Mouse (Mus musculus) large intestine, adult 2 months (tissue): ENCODE measurements at regions not wholly inside any gene's neighbourhood (a gene's known extent, or its start where the extent isn't known, plus 50 kb on each side); places are given as distances from the start of the nearest gene placed in this dataset.
"Not testable (repeated sequence)": the region's sequence is repeated elsewhere in the genome, so short reads cannot be mapped to it uniquely, and the experiment has no call there.

Experiments used
- DNase-seq: peaks from one replicate; pipeline ENCODE4 v3.0.0-alpha.2; 2012; ENCODE audit warnings: low read depth, low spot score
- WGBS: fragments of 180-500 bp; shearing (Covaris S2); methylation state at CpG from one replicate; pipeline ENCODE4 v1.1.7; 2018; 5-methylcytosine and 5-hydroxymethylcytosine counted together

DNA sequence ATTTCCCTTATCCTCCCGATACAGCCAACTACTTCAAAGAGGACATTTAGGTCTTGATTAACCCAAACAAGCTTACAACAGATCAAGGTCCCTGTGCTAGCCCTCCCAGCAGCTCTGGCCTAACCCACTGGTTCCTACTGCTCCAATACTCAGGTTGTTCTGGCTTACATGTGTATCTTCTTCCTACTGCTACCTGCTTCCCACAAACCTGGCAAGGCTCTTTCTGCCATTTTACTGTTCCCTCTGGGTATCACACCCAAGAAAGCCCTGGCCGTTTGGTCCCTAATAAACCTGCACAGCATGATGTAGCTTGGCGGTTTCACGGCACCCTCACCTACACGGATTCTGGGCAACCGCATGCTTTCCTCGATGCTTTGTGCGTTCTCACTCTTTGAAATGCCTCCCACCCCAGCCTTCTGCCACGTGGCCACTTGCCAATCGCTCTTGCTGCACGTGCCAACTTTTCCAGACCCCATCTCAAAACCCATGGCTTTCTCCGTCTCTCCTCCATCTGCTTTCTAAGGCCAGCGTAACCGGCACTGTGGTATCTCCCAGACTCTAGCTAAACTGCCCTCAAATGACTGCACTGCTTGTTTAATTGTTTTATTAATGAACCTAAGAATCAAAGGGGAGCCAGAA is 758.4 kb upstream of the Map3k7 start:
- no peak for DNase-seq
- 82% methylated on average over 14 of the region's 14 CpGs for WGBS

DNA sequence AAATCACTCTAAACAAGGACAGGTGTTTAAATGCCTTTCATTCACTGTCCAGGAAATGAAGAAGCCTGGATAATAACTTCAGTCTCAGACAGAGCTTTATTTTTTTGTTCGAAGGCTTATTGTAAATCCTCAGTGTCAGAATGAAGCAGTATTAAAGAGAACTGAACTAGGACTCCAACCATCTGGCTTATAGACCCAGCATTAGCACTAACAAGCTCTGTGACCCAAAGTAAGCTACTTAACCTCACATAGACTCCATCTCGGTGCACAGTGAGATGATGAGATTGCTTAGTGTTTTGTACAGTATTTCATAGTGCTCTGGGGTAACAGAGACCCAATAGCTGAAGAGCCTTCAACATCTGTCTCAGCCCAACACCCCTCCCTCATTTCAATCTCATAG is 738.2 kb upstream of the Map3k7 start:
- no peak for DNase-seq
- WGBS, result 45% methylated on average over 2 of the region's 2 CpGs

DNA sequence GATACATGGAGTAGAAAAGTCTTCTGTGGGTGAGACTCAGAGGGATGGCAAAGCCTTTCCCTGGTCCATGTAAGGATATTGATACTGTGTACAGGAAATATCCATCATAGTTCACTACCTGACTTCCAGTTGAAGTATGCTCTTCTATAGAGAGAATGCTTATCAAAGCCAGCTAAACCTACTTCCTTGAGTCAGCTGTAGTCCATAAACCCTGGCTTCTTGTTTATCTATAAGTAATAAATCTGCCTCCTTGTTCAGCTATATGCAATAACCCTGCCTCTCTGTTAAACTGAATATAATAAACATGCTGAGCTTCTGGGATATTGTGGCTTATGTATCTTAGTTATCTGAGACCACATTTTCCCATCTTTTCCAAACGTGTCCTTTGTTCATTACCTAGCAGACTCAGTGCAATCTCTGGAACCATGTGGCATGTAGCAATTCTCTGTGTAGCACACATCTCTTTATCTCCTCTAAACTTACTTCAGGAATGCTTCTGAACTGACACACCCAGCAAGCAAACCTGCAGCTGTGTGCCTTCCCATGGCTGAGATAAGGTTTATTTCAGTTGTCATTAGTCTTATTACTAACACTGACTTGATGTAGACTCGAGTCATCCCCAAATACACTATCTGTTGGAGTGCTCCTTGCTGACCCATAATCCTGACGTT is 694.9 kb upstream of the Map3k7 start:
- no peak for DNase-seq
- 19% methylated on average over 3 of the region's 3 CpGs for WGBS

DNA sequence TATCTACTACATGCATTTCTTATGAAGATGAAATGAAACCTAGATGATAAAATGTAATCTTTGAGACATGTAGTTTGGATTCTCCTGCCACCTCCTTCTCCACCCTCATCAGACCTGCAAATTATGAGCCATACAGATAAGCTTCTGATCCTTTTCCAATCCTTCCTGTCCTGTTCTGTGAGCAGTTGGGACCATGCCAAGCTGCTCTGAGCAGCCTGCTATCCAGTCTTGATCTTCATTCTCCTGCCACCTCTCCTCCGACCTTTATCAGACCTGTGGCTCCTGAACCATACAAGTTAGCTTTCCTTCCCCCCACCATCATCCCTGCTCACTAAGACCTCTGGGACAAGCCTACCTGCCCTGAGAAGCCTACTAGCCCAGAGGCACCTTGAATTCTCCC is 689.8 kb upstream of the Map3k7 start:
- no peak for DNase-seq
- 67% methylated on average over 1 of the region's 1 CpGs for WGBS

DNA sequence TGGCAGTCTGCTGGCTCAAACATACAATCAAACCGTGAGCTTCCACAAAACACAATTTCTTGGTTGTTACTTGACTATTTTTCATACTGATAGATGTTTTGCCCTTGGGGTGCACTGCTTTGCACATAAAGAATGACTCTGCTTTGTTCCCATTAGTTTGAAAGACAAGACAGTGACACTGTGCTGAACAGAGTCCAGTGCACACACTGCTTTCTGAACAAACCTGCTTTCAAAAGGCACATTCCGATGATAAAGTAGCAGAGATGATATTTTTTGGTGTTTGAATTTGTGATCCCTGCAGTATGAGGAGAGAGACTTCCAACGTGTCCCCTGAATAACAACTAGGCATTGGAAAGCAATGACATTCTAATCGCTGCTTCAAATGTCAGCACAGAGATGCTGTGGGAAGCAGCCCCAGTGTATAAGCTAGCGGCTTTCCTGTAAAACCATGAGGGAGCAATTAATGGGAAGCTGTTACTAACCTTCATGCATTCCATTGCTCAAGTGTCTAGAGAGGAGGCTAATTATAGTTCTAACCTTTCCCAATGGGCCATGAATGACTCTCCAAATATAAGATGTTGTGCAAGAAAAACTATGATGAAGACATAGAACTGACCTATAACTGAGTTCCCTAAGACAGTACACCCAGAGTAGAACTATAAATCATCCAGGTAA is 673.5 kb upstream of the Map3k7 start:
- DNase-seq, result no peak
- WGBS, result 68% methylated on average over 5 of the region's 5 CpGs

DNA sequence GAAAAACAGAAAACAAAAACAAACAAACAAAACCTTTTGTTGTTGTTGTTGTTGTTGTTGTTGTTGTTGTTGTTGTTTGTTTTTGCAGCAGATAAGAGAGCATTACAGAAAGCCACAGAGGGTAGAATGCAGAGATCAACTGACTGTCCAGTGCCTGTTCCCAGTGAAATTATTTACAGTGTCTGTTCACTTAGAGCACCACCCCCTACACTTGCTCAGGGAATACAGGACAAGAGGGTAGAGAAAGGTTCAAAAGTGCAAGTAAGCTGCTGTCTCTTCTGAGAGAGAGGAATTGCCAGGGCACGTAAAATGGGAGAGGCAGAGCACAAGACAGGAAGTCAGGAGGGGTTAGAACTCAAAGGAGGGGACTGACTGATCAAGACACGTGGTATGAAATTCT is 670.1 kb upstream of the Map3k7 start:
- WGBS, result 33% methylated on average over 2 of the region's 2 CpGs
- DNase-seq, result no peak

DNA sequence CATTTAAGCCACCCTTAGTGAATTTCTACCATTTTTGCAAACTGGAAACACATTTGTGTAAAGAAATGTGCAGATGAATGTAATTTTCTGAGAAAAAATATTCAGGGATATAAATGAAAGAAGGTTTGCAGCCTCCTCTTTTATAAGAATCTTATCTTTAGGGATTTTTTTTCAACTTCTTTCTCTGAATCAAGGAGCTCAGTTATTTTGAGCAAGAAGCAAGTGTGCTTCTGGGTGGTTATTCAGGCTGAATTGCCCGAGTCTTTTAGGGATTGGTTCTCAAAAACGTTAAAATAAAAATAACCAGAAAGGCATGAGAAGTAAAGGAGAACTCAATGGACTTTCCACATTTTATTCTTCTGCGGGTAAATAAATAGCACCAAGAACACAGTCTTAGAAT is 666.0 kb upstream of the Map3k7 start:
- WGBS, result 80% methylated on average over 3 of the region's 3 CpGs

DNA sequence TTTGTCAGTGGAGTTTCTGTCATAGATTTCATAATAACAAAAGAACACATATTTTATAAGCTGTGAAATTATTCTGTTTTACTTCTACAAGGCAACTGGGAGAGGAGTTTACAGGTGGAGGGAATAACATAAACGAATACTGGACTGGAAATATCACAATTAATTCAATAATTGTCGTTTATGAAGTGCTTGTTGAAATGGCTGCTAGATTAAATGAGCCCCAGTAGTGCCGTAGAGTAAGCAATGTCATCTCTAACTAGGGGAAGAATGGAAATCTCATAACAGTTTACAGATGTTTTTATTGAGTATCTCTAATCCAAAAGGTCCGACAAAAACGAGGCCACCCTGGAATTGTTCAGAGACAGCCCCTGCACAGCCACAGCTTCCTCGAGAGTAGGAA is 644.6 kb upstream of the Map3k7 start:
- DNase-seq, result no peak
- WGBS, result 50% methylated on average over 6 of the region's 6 CpGs

More for the DNA sequence above, 666.0 kb upstream of the Map3k7 start:
- no peak for DNase-seq

DNA sequence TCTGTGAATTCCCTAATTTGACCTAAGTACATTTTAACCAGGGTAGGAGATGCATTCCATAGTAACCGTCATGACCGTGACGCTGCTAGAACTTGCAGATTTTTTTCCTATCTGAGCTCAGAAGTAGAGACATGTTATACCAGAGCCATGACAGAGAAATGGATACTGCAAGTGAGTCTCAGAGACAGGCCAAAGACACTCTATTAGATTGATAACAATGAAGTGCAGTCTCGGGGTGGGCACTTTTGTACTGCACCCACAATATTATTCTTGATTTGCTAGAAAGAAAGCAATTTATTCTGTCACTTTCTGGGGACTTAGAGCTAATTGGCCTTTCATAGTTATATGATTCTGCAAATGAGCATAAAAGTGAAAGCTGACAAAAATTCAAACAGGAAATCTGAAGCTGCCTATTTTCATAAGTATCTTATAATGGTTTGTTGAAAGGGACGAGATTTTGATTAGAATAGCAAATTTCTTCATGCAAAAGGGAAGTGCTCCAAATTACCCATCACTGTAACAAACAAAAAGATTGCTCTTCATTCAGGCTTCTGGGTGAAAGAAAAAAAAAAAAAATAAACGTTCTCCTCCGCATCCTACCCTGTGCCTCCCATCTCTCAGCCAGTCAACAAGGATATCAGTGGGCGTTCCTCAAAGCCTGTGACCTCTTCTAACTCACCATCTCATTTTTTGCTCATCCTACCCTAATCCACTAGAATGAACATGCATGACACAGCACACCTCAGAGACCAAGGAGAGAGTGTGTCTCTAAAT is 643.0 kb upstream of the Map3k7 start:
- DNase-seq, result no peak
- WGBS, result 60% methylated on average over 8 of the region's 8 CpGs

DNA sequence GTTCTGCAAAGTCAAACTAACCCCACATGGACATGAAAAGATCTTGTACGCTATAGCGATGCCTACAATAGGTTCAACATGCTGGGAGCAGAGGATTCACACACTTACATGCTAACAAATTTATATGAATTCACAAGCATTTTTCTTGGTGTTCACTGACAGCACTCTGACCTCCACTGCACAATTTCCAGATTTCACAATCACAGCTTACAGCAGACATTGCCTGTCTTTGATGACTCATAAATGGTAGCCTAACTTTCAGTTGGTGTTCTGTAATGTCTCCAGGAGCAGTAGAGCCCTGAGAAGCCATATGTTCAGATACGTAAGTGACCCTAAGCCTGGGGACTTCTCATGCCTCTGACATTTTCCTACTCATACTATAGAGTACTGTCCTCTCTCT is 640.1 kb upstream of the Map3k7 start:
- WGBS, result 92% methylated on average over 3 of the region's 3 CpGs
- DNase-seq, result no peak

DNA sequence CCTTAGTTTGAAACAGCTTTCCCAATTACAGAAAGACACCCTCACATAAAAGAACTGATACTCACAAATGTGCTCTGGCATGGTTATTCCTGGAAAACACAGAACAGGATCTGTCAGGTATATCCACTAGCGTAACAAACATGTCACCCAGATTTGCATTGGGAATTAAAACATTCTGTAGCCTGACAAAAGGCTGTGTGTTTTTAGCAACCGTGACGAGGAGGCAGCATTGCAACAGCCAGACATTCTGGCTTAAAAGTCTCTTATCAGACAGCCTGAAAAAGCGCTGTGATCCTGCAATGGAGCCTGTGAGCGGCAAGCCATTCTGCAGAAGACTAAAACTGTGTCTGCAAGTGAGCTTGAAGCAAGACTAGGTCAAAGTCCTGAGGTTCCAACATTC is 635.1 kb upstream of the Map3k7 start:
- no peak for DNase-seq
- WGBS, result 78% methylated on average over 5 of the region's 5 CpGs

DNA sequence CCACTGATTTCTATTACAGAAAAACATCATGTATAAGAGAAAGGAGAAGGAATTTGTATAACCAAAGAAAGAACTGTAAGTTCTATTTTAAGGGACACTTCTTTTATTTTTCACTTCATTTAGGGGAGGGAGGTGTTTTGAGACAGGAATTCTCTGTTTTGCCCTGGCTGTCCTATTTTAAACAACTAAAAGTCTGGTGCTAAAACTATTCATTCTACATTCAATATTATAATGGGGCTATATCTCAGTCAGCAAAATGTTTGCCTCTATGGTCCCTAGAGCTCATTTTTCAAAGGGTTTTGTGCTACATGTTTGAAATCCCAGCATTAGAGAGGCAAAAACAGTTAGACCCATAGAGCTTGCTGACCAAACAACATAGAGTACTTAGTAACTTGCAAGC is 632.8 kb upstream of the Map3k7 start:
- no peak for DNase-seq

DNA sequence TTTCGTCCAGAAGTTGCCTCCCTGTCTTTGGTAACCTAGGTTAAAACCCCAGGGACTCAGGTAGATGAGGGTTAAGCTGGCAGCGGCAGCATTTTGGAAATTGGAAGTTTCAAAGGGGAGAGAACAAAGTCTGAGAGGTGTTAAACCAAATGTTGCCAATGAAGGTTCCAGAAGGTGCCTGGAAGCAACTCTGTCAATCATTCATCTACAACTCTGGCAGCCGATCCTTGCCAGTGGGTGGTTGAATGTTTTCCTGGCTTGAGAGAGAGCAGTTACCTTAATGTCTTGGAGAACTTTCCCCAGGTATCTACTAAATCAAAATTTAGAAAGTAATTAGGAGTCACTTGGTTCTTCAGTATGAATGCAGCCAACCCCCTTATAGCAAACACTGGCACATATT is 628.2 kb upstream of the Map3k7 start:
- 80% methylated on average over 3 of the region's 3 CpGs for WGBS
- DNase-seq, result no peak

DNA sequence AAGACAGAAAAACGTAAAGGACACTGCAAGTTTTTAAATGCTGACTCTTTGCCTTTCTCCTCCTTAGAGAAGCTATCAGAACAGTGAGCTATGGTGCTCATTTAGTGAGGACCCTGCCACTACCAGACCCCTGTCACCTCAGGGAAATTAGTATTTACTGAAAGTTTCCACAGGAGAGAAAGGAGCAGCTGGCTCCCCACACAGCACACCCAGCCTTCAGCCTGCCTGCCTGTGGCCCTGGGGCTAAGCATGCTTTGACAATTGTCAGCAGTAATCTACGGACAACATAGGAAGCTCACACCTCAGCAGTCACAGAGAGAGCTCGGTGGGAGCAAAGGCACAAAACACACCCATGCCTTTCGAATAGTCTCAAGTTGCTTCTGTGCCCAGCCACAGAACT is 625.9 kb upstream of the Map3k7 start:
- no peak for DNase-seq
- WGBS, result 56% methylated on average over 4 of the region's 4 CpGs

DNA sequence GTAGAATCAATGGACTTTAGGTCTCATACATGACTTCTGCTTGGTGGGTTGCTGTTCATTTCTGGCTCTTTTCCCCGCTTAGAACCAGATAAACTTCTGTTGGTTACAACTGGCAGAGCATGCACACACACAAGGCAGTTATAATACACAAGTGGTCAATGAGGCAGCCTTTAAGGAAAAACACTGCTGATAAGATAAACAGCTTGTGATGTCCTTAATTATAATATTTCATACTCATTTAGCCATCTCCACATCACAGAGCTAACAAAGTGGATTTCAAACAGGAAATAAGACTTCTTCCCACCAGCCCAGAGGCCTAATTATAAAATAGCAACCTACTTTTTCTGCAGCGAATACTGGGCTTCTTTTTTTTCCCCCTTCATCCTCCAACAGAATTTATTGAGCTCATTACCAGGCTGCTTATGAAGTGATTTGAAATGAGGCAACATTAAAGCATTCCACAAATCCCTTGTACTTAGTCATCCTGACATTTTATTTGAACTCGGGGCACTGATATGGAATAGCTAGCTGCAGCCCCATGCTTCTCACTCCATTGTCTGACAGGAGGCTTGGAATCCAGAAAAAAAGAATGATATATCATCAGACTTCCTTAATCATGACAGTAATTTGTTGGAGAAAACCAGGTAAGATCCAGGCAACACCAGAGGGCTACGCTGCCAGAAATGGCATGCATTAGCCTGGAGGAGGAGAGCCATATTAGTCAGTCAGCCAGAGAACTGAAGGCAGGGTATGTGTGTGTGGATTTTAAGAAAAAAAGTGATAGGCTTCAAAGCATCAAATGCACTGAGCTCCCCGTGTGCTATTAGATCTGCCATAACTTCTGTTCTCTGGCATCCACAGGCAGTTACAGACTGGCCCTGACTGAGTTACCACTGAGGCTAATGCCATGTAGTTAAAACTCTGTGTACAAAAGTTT is 620.3 kb upstream of the Map3k7 start:
- 75% methylated on average over 5 of the region's 5 CpGs for WGBS
- no peak for DNase-seq

DNA sequence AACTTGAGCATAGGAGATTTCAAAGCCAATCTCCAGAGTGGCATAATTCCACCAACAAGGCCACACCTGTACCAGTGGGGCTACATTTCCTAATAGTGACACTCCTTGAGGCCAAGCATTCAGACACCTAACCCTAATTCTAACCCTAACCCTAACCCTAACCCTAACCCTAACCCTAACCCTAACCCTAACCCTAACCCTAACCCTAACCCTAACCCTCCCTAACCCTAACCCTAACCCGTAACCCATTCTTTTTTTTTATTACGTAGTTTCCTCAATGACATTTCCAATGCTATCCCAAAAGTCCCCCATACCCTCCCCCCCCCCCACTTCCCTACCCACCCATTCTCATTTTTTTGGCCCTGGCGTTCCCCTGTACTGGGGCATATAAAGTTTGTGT is 609.9 kb upstream of the Map3k7 start:
- 94% methylated on average over 2 of the region's 3 CpGs for WGBS

DNA sequence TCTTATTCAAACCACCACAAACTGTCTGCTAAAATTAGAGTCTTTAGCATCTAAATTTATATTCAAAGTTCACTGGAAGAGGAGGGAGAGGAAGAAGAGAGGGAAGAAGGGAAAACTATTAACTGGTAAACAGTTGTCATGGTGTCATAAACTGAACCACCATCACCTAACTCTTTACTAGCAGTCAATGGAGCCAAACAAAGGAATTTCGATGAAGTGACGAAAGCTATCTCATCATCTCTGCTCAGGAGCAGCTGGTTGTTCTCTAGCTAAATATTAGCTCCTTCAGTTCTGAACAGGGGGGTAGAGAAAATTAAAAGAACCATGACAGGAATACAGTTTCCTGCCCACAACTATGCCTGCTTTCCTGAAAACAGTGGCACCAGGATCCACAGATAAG is 608.9 kb upstream of the Map3k7 start:
- WGBS, result 68% methylated on average over 2 of the region's 2 CpGs
- no peak for DNase-seq

More for the DNA sequence above, 609.9 kb upstream of the Map3k7 start:
- not testable (repeated sequence) for DNase-seq

DNA sequence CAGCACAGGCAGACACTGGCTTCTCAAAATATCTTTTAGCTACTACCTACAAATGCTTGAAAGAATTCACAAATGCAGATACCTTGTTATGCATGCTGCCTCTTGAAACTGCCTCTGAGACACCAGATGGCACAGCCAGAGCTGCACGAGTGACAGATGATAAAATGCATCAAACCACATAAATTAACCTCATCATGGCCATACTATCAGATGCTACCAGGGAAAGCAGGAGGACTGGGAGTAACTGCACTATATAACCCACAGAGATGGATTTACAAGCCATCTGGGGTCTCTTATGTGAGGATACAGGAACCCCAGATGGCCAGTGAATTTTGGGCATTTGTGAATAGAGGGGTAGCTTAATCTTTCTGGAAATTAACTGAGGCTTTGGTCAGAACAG is 597.7 kb upstream of the Map3k7 start:
- no peak for DNase-seq
- 64% methylated on average over 1 of the region's 1 CpGs for WGBS

DNA sequence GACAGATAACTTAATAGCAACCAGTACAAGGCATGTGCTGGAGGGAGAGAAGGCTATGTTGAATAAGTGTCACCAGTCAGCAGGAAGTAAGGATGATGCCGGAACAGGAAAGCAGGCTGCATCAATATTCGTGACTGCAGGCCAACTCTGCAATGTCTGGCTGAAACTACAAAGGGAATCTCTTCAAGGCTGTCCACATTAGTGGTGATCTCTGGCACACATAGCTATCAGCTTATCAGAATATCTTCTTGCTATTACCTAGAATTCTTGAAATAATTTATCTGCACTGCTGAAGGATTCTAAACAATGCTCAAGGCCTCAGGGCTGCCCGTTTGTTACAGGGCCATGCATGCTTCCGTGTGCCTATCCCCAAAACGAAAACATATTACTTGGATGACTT is 596.9 kb upstream of the Map3k7 start:
- DNase-seq, result no peak
- WGBS, result 78% methylated on average over 5 of the region's 5 CpGs

DNA sequence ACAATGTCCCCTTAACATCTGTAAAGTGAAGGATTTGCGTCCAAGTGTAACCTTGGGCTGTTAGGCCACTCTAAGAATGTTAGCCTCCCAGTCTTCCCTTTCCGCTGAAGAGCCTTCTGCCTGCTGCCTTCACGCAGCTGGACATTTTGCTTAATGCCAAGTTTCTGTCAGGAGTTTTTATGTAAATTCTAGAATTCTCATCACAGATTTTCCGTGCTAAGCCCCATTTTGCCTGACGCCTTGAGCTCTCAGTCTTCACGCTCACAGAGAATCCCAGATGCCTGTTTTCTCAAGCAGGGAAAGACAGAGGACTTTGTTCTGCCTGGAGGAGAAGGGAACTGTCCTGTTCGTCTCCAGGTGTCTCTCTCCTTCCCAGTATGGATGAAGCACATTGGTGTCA is 593.8 kb upstream of the Map3k7 start:
- no peak for DNase-seq
- 68% methylated on average over 7 of the region's 7 CpGs for WGBS
